Mouse (Mus musculus): ENCODE measurements around the gene Atp6v1e1. TPM values are rescaled to one million over a fixed set of nuclear protein-coding genes. Genes with fewer than 3 reads are reported as not detected.
"Not testable (repeated sequence)": the region's sequence is repeated elsewhere in the genome, so short reads cannot be mapped to it uniquely, and the experiment has no call there.

Atp6v1e1 gene
- total RNA-seq (2021) = 100 to 1,000 TPM; 515 to 524 TPM
- long read RNA-seq, experiment 1, transcript Atp6v1e1-201 (9 exons, 1,312 nt) = major isoform, 527 of 543 reads
- long read RNA-seq, experiment 1, partial matches to known transcripts = 6 of 543 reads
- long read RNA-seq, experiment 1, other reads (novel, unspliced or antisense) = 10 of 543 reads
- long read RNA-seq, experiment 2, transcript Atp6v1e1-201 (9 exons, 1,312 nt) = major isoform, 380 of 392 reads
- long read RNA-seq, experiment 2, partial matches to known transcripts = 4 of 392 reads
- long read RNA-seq, experiment 2, other reads (novel, unspliced or antisense) = 7 of 392 reads

GRCm38 (mm10) chr6:120822307-120822928 lies at the start of gene Atp6v1e1:
Gene Atp6v1e1 (minus strand): TSS chr6:120822793.
- intact Hi-C loops (cut with DNase I) = no loop called here

GRCm38 (mm10) chr6:120871286-120871685 lies 48.7 kb upstream of the Atp6v1e1 start:
- intact Hi-C loops (cut with DNase I) = no loop called here
- no peak for DNase-seq (ENCODE audit: low spot score in 2 of 2)

More at GRCm38 (mm10) chr6:120822307-120822928, at the start of gene Atp6v1e1:
- DNase-seq (ENCODE audit: low spot score in 2 of 2) = peak; percentile 93 to 95

- intact Hi-C loops (cut with DNase I) = no loop called here
- peak; percentile 61 to 88 for DNase-seq (ENCODE audit: low spot score in 2 of 2)
These were observed 46.2 kb upstream of the Atp6v1e1 start for GRCm38 (mm10) chr6:120868824-120869223.

GRCm38 (mm10) chr6:120866051-120866814 lies 43.6 kb upstream of the Atp6v1e1 start:
- DNase-seq (ENCODE audit: low spot score in 2 of 2) = no peak
- intact Hi-C loops (cut with DNase I) = no loop called here

- no peak for DNase-seq (ENCODE audit: low spot score in 2 of 2)
- intact Hi-C loops (cut with DNase I) = no loop called here
These were observed 37.5 kb upstream of the Atp6v1e1 start for GRCm38 (mm10) chr6:120860079-120860478.

- peak; percentile 58 to 77 for DNase-seq (ENCODE audit: low spot score in 2 of 2)
- intact Hi-C loops (cut with DNase I) = no loop called here
These were observed 35.7 kb upstream of the Atp6v1e1 start for GRCm38 (mm10) chr6:120858217-120858711.

- intact Hi-C loops (cut with DNase I) = no loop called here
- DNase-seq (ENCODE audit: low spot score in 2 of 2) = no peak
These were observed 31.8 kb upstream of the Atp6v1e1 start for GRCm38 (mm10) chr6:120854413-120854812.

- intact Hi-C loops (cut with DNase I); DNase-seq (ENCODE audit: low spot score in 2 of 2): not testable (repeated sequence)
These were observed 28.1 kb upstream of the Atp6v1e1 start for GRCm38 (mm10) chr6:120850720-120851119.

- intact Hi-C loops (cut with DNase I) = no loop called here
These were observed 19.2 kb upstream of the Atp6v1e1 start for GRCm38 (mm10) chr6:120841754-120842153.

GRCm38 (mm10) chr6:120840258-120840657 lies 17.7 kb upstream of the Atp6v1e1 start:
- no peak for DNase-seq (ENCODE audit: low spot score in 2 of 2)
- intact Hi-C loops (cut with DNase I) = no loop called here

More at GRCm38 (mm10) chr6:120841754-120842153, 19.2 kb upstream of the Atp6v1e1 start:
- DNase-seq (ENCODE audit: low spot score in 2 of 2) = no peak

GRCm38 (mm10) chr6:120837152-120837530 lies 14.5 kb upstream of the Atp6v1e1 start:
- intact Hi-C loops (cut with DNase I) = no loop called here
- no peak for DNase-seq (ENCODE audit: low spot score in 2 of 2)

GRCm38 (mm10) chr6:120836389-120837151 lies 14.0 kb upstream of the Atp6v1e1 start:
- intact Hi-C loops (cut with DNase I) = no loop called here
- DNase-seq (ENCODE audit: low spot score in 2 of 2) = no peak

GRCm38 (mm10) chr6:120835474-120836374 lies 13.1 kb upstream of the Atp6v1e1 start, which contains the start of gene Bcl2l13:
Gene Bcl2l13 (plus strand): TSS chr6:120836212.
- DNase-seq (ENCODE audit: low spot score in 2 of 2) = peak; percentile 92 to 93
- intact Hi-C loops (cut with DNase I) = no loop called here

GRCm38 (mm10) chr6:120834766-120835321 lies 12.3 kb upstream of the Atp6v1e1 start:
- no peak for DNase-seq (ENCODE audit: low spot score in 2 of 2)
- intact Hi-C loops (cut with DNase I) = no loop called here

- intact Hi-C loops (cut with DNase I) = no loop called here
- no peak for DNase-seq (ENCODE audit: low spot score in 2 of 2)
These were observed 9.5 kb upstream of the Atp6v1e1 start for GRCm38 (mm10) chr6:120832097-120832496.

- intact Hi-C loops (cut with DNase I) = no loop called here
- DNase-seq (ENCODE audit: low spot score in 2 of 2) = no peak
These were observed 8.4 kb upstream of the Atp6v1e1 start for GRCm38 (mm10) chr6:120830866-120831608.

- intact Hi-C loops (cut with DNase I) = no loop called here
- DNase-seq (ENCODE audit: low spot score in 2 of 2) = no peak
These were observed 7.5 kb upstream of the Atp6v1e1 start for GRCm38 (mm10) chr6:120830056-120830455.

All from left cerebral cortex, postnatal 14 days (tissue).